Mouse (Mus musculus) bone marrow, adult 2 months (tissue): Measurements from ENCODE around the gene Zfp128.
"Not testable (repeated sequence)": the region's sequence is repeated elsewhere in the genome, so short reads cannot be mapped to it uniquely, and the experiment has no call there.

Experiments used
- CTCF ChIP-seq: fragments of 200-500 bp; IDR thresholded peaks from 2 replicates; pipeline ENCODE4 v1.5.1; 2011; ENCODE audit warnings: low read length, control low read depth; ENCODE audit not compliant: control insufficient read depth, insufficient read depth
- POLR2A ChIP-seq: fragments of 200-500 bp; IDR thresholded peaks from 2 replicates; pipeline ENCODE4 v1.6.1; 2011; ENCODE audit warnings: low read depth, mild to moderate bottlenecking, control low read depth, low read length, borderline replicate concordance; ENCODE audit not compliant: control insufficient read depth

GRCm38 (mm10) chr7:12880497-12880896 is 480 bp upstream of the Zfp128 start:
- not testable (repeated sequence) for TF ChIP-seq POLR2A, CTCF
